Mouse (Mus musculus) layer of hippocampus, adult 18-20 months (tissue): ENCODE results near the gene Mrpl12. TPM values are rescaled to one million over a fixed set of nuclear protein-coding genes. Genes with fewer than 3 reads are reported as not detected.

Experiments
- DNase-seq, 2 experiments: peaks; one replicate each; pipeline ENCODE4 v3.0.0; 2022; ENCODE audit warnings: low spot score in 2 of 2
- total RNA-seq, 2 experiments: library from RNA; stranded (reverse); gene quantifications; 2 replicates each; pipeline ENCODE4 v1.2.3; 2021

Gene Mrpl12
- total RNA-seq, 2 experiments from 2014 or later: 65.1 to 67.5 TPM

DNA sequence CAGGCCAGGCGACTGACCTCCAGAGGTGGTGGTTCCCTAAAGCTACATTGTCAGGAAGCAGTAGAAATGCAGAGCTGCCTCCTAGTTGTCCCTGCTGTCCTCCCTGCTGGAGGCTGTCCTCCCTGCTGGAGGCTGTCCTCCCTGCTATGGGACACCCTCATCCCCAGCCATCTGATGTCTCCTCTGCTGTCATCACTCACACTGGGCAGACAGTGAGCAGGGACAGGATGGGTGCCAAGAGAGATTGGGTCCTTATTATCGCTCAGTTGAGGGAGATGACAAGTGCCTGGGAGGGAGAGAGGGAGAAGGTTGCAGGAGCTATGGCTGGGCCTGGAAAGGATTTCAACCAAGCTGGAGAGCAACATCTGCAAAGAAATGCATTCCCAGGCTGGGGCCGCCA lies 50.7 kb downstream of the Mrpl12 start:
- DNase-seq: no peak

DNA sequence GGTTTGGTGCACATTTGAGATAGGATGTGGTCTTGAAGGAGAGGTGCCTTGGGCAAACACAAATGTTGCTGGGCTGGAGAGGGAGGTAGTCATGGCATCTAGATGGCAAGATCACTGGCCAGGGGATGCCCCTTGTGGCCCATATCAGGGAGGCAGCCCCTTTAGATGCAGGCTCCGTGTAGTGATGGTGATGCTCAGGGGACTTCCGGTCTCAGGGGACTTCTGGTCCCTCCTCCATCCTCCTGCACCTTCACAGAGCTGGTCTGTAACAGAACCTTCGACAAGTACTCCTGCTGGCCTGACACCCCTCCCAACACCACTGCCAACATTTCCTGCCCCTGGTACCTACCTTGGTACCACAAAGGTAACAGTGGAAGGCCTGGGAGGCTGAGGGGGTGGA lies 51.4 kb downstream of the Mrpl12 start:
- DNase-seq: no peak

DNA sequence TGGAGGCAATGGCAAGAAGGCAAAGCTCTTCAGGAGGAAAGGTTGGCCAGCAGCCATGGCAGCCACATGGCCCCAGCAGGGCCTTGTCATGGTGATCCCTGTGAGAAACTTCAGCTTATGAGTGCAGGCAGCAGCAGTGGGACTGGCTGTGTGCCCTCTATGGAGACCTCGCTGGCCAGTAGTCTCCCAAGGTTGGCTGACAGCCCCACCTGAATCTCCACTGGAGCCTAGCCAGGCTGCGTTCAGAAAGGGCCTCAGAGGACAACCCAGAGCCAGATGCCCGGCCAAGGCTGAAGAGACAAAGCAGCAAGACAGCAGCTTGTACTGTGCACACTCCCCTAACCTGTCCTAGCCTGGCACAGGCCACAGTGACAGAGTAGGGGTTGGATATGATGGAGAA lies 54.1 kb downstream of the Mrpl12 start:
- no peak for DNase-seq

Other genes starting within 250 kb of the Mrpl12 start
- gene Actg1, start 136.1 kb upstream of the Mrpl12 start, total RNA-seq: 1,000 to 10,000 TPM; 1,279 to 1,291 TPM
- under 1 TPM in 1 of 2 experiments, not detected in 1; 0.61 TPM for gene Fscn2, start 123.1 kb upstream of the Mrpl12 start, total RNA-seq
- 10 to 100 TPM; 16.7 to 18.4 TPM for gene Faap100, start 105.8 kb upstream of the Mrpl12 start, total RNA-seq
- 10 to 100 TPM; 60.0 to 61.9 TPM for gene Nploc4, start 46.9 kb upstream of the Mrpl12 start, total RNA-seq
- not detected for gene Tspan10, start 42.0 kb upstream of the Mrpl12 start, total RNA-seq
- gene Pde6g, start 31.1 kb upstream of the Mrpl12 start, total RNA-seq: under 1 TPM; 0.43 to 0.82 TPM
- 10 to 100 TPM; 13.1 to 13.5 TPM for gene Oxld1, start 26.5 kb upstream of the Mrpl12 start, total RNA-seq
- gene Ccdc137, start 26.5 kb upstream of the Mrpl12 start, total RNA-seq: 10 to 100 TPM; 24.6 to 32.9 TPM
- 10 to 100 TPM; 53.0 to 53.6 TPM for gene Arl16, start 17.0 kb upstream of the Mrpl12 start, total RNA-seq
- 10 to 100 TPM; 18.9 to 19.3 TPM for gene Slc25a10, start 7.2 kb downstream of the Mrpl12 start, total RNA-seq
- gene Gcgr, start 46.1 kb downstream of the Mrpl12 start, total RNA-seq: not detected
- 10 to 100 TPM; 68.8 to 74.5 TPM for gene Mcrip1, start 65.1 kb downstream of the Mrpl12 start, total RNA-seq
- not detected for gene Ppp1r27, start 66.5 kb downstream of the Mrpl12 start, total RNA-seq
- 100 to 1,000 TPM; 122 to 132 TPM for gene P4hb, start 88.6 kb downstream of the Mrpl12 start, total RNA-seq
- 100 to 1,000 TPM; 293 to 295 TPM for gene Arhgdia, start 97.0 kb downstream of the Mrpl12 start, total RNA-seq
- 10 to 100 TPM; 60.5 to 70.0 TPM for gene Alyref, start 113.8 kb downstream of the Mrpl12 start, total RNA-seq
- gene Anapc11, start 113.8 kb downstream of the Mrpl12 start, total RNA-seq: 10 to 100 TPM; 93.5 to 97.0 TPM
- gene Npb, start 123.9 kb downstream of the Mrpl12 start, total RNA-seq: 1 to 10 TPM in 1 of 2 experiments, under 1 TPM in 1; 0.89 to 1.4 TPM
- 100 to 1,000 TPM; 118 to 128 TPM for gene Pcyt2, start 133.3 kb downstream of the Mrpl12 start, total RNA-seq
- 10 to 100 TPM; 35.4 to 41.5 TPM for gene Sirt7, start 140.6 kb downstream of the Mrpl12 start, total RNA-seq
- gene Mafg, start 149.0 kb downstream of the Mrpl12 start, total RNA-seq: 10 to 100 TPM; 70.0 to 71.5 TPM
- gene Pycr1, start 159.2 kb downstream of the Mrpl12 start, total RNA-seq: 1 to 10 TPM in 1 of 2 experiments, under 1 TPM in 1; 0.81 to 2.0 TPM
- 1 to 10 TPM; 3.9 to 4.6 TPM for gene Myadml2, start 163.5 kb downstream of the Mrpl12 start, total RNA-seq
- 1 to 10 TPM; 2.6 to 5.5 TPM for gene Notum, start 176.6 kb downstream of the Mrpl12 start, total RNA-seq
- 10 to 100 TPM; 46.1 to 54.3 TPM for gene Aspscr1, start 188.4 kb downstream of the Mrpl12 start, total RNA-seq
- gene Cenpx, start 229.1 kb downstream of the Mrpl12 start, total RNA-seq: 10 to 100 TPM; 15.8 to 18.7 TPM
- gene Lrrc45, start 229.3 kb downstream of the Mrpl12 start, total RNA-seq: 10 to 100 TPM; 49.1 to 60.5 TPM
- 10 to 100 TPM; 32.0 to 40.0 TPM for gene Rac3, start 236.9 kb downstream of the Mrpl12 start, total RNA-seq
- 10 to 100 TPM; 12.3 to 13.6 TPM for gene Dcxr, start 242.7 kb downstream of the Mrpl12 start, total RNA-seq
- 1 to 10 TPM; 1.2 to 1.7 TPM for gene Cbr2, start 247.5 kb downstream of the Mrpl12 start, total RNA-seq